Mouse (Mus musculus): ENCODE data around the gene Spata20. TPM values are rescaled to one million over a fixed set of nuclear protein-coding genes. Genes with fewer than 3 reads are reported as not detected.

Spata20 gene
- polyA plus RNA-seq, 1 experiment from 2014 or later: 0.45 TPM

GRCm38 (mm10) chr11:94449239-94449638 is 36.7 kb downstream of the Spata20 start:
- 47% methylated on average over 8 of the region's 8 CpGs for WGBS
- Histone ChIP-seq H3K4me2 (no peak overlapping the region), H3K27ac (no peak overlapping the region), H3K36me3 (no peaks in the 10 kb centered on the region), H3K4me3 (replicated peaks) (no peak overlapping the region), H3K4me1 (0 out of 2 replicates have a peak, but pooled peaks cover 12% of the 10 kb centered on the region), H3K9me3 (no peaks in the 10 kb centered on the region), H3K9ac (no peak overlapping the region), H3K27me3 (replicated peaks) (no peaks in the 10 kb centered on the region)
- ATAC-seq (ENCODE audit: insufficient read depth, low FRiP score, low read depth): no peak

GRCm38 (mm10) chr11:94447017-94447416 is 39.0 kb downstream of the Spata20 start:
- whole genome bisulfite sequencing: 52% methylated on average over 3 of the region's 3 CpGs
- Histone ChIP-seq H3K9ac (no peak overlapping the region), H3K4me1 (0 out of 2 replicates have a peak, but pooled peaks cover 12% of the 10 kb centered on the region), H3K27me3 (replicated peaks) (no peaks in the 10 kb centered on the region), H3K4me3 (replicated peaks) (no peak overlapping the region), H3K36me3 (no peaks in the 10 kb centered on the region), H3K4me2 (no peak overlapping the region), H3K9me3 (no peaks in the 10 kb centered on the region), H3K27ac (no peak overlapping the region)
- no peak for ATAC-seq (ENCODE audit: insufficient read depth, low FRiP score, low read depth)

- Histone ChIP-seq H3K9me3 (no peaks in the 10 kb centered on the region), H3K9ac (no peak overlapping the region), H3K4me1 (0 out of 2 replicates have a peak, but pooled peaks cover under 1% of the 10 kb centered on the region), H3K4me3 (replicated peaks) (no peak overlapping the region), H3K36me3 (no peaks in the 10 kb centered on the region), H3K4me2 (no peak overlapping the region), H3K27ac (no peak overlapping the region), H3K27me3 (replicated peaks) (no peaks in the 10 kb centered on the region)
- ATAC-seq (ENCODE audit: insufficient read depth, low FRiP score, low read depth): no peak
- WGBS: 34% methylated on average over 4 of the region's 4 CpGs
Measured at GRCm38 (mm10) chr11:94445300-94445699, 40.7 kb downstream of the Spata20 start.

- no peak for ATAC-seq (ENCODE audit: insufficient read depth, low FRiP score, low read depth)
- WGBS: 62% methylated on average over 5 of the region's 5 CpGs
- no peaks in the 10 kb centered on the region for H3K36me3 ChIP-seq
Measured at GRCm38 (mm10) chr11:94444829-94445228, 41.1 kb downstream of the Spata20 start.

GRCm38 (mm10) chr11:94441752-94442151 is 44.2 kb downstream of the Spata20 start:
- H3K9me3 ChIP-seq: no peaks in the 10 kb centered on the region
- H3K4me3 ChIP-seq (replicated peaks): no peak overlapping the region
- no peaks in the 10 kb centered on the region for H3K36me3 ChIP-seq
- H3K27ac ChIP-seq: no peak overlapping the region
- H3K9ac ChIP-seq: no peak overlapping the region
- ATAC-seq (ENCODE audit: insufficient read depth, low FRiP score, low read depth): no peak
- H3K4me2 ChIP-seq: no peak overlapping the region
- WGBS: 74% methylated on average over 9 of the region's 9 CpGs
- H3K27me3 ChIP-seq (replicated peaks): no peaks in the 10 kb centered on the region
- no peaks in the 10 kb centered on the region for H3K4me1 ChIP-seq

More at GRCm38 (mm10) chr11:94444829-94445228, 41.1 kb downstream of the Spata20 start:
- no peak overlapping the region for H3K4me3 ChIP-seq (replicated peaks)
- H3K27ac ChIP-seq: no peak overlapping the region
- H3K27me3 ChIP-seq (replicated peaks): no peaks in the 10 kb centered on the region
- no peaks in the 10 kb centered on the region for H3K4me1 ChIP-seq
- H3K4me2 ChIP-seq: no peak overlapping the region
- no peaks in the 10 kb centered on the region for H3K9me3 ChIP-seq
- H3K9ac ChIP-seq: no peak overlapping the region

- Histone ChIP-seq H3K9ac (no peak overlapping the region), H3K36me3 (no peaks in the 10 kb centered on the region), H3K4me1 (no peaks in the 10 kb centered on the region), H3K27ac (no peak overlapping the region), H3K4me3 (replicated peaks) (no peak overlapping the region), H3K4me2 (no peak overlapping the region), H3K27me3 (replicated peaks) (no peaks in the 10 kb centered on the region), H3K9me3 (no peaks in the 10 kb centered on the region)
- ATAC-seq (ENCODE audit: insufficient read depth, low FRiP score, low read depth): no peak
- 49% methylated on average over 7 of the region's 7 CpGs for WGBS
Measured at GRCm38 (mm10) chr11:94441122-94441521, 44.9 kb downstream of the Spata20 start.

GRCm38 (mm10) chr11:94440421-94440820 is 45.6 kb downstream of the Spata20 start:
- H3K9me3 ChIP-seq: no peaks in the 10 kb centered on the region
- no peak overlapping the region for H3K9ac ChIP-seq
- no peak overlapping the region for H3K4me3 ChIP-seq (replicated peaks)
- no peak for ATAC-seq (ENCODE audit: insufficient read depth, low FRiP score, low read depth)
- 83% methylated on average over 6 of the region's 6 CpGs for WGBS
- H3K36me3 ChIP-seq: no peaks in the 10 kb centered on the region
- no peaks in the 10 kb centered on the region for H3K4me1 ChIP-seq
- H3K4me2 ChIP-seq: no peak overlapping the region
- no peaks in the 10 kb centered on the region for H3K27me3 ChIP-seq (replicated peaks)
- H3K27ac ChIP-seq: no peak overlapping the region

GRCm38 (mm10) chr11:94429011-94429651 is 56.8 kb downstream of the Spata20 start:
- Histone ChIP-seq H3K36me3 (no peaks in the 10 kb centered on the region), H3K4me3 (replicated peaks) (no peak overlapping the region), H3K9me3 (no peaks in the 10 kb centered on the region), H3K4me1 (peaks cover 34% of the 10 kb centered on the region), H3K27ac (peak overlapping the region; percentile 85), H3K4me2 (no peak overlapping the region), H3K27me3 (replicated peaks) (0 out of 2 replicates have a peak, but pooled peaks cover 4% of the 10 kb centered on the region), H3K9ac (no peak overlapping the region)
- WGBS: 31% methylated on average over 9 of the region's 9 CpGs
- ATAC-seq (ENCODE audit: insufficient read depth, low FRiP score, low read depth): no peak

Other genes starting within 250 kb of the Spata20 start
- gene Wfikkn2, start 240.2 kb downstream of the Spata20 start, polyA plus RNA-seq (2015; fragmentation: Nextera tagmentation; extraction: Ambion mirVana): 2.7 and 2.9 TPM in 2 replicates
- 6.4 and 10.9 TPM in 2 replicates for gene Gm21885, start 204.3 kb downstream of the Spata20 start, polyA plus RNA-seq (2015; fragmentation: Nextera tagmentation; extraction: Ambion mirVana)
- 116 TPM in 2 replicates for gene Luc7l3, start 164.2 kb downstream of the Spata20 start, polyA plus RNA-seq (2015; fragmentation: Nextera tagmentation; extraction: Ambion mirVana)
- 24.2 and 27.3 TPM in 2 replicates for gene Ankrd40, start 158.2 kb downstream of the Spata20 start, polyA plus RNA-seq (2015; fragmentation: Nextera tagmentation; extraction: Ambion mirVana)
- 6.6 and 7.7 TPM in 2 replicates for gene Abcc3, start 93.2 kb downstream of the Spata20 start, polyA plus RNA-seq (2015; fragmentation: Nextera tagmentation; extraction: Ambion mirVana)
- 7.8 and 8.3 TPM in 2 replicates for gene Cacna1g, start 12.0 kb downstream of the Spata20 start, polyA plus RNA-seq (2015; fragmentation: Nextera tagmentation; extraction: Ambion mirVana)
- gene Epn3, start 13.8 kb upstream of the Spata20 start, polyA plus RNA-seq (2015; fragmentation: Nextera tagmentation; extraction: Ambion mirVana): 12.0 and 12.4 TPM in 2 replicates
- 1.9 and 2.7 TPM in 2 replicates for gene Mycbpap, start 35.6 kb upstream of the Spata20 start, polyA plus RNA-seq (2015; fragmentation: Nextera tagmentation; extraction: Ambion mirVana)
- 3.5 and 4.0 TPM in 2 replicates for gene Rsad1, start 63.1 kb upstream of the Spata20 start, polyA plus RNA-seq (2015; fragmentation: Nextera tagmentation; extraction: Ambion mirVana)
- 7.3 and 7.7 TPM in 2 replicates for gene Chad, start 78.9 kb upstream of the Spata20 start, polyA plus RNA-seq (2015; fragmentation: Nextera tagmentation; extraction: Ambion mirVana)
- gene Acsf2, start 115.7 kb upstream of the Spata20 start, polyA plus RNA-seq (2015; fragmentation: Nextera tagmentation; extraction: Ambion mirVana): 4.4 and 6.4 TPM in 2 replicates
- gene Lrrc59, start 143.6 kb upstream of the Spata20 start, polyA plus RNA-seq (2015; fragmentation: Nextera tagmentation; extraction: Ambion mirVana): 223 and 264 TPM in 2 replicates
- 136 and 150 TPM in 2 replicates for gene Mrpl27, start 167.6 kb upstream of the Spata20 start, polyA plus RNA-seq (2015; fragmentation: Nextera tagmentation; extraction: Ambion mirVana)
- gene Eme1, start 167.8 kb upstream of the Spata20 start, polyA plus RNA-seq (2015; fragmentation: Nextera tagmentation; extraction: Ambion mirVana): 16.6 and 17.6 TPM in 2 replicates
- 19.3 and 20.3 TPM in 2 replicates for gene Xylt2, start 191.3 kb upstream of the Spata20 start, polyA plus RNA-seq (2015; fragmentation: Nextera tagmentation; extraction: Ambion mirVana)
- 0.74 and 1.2 TPM in 2 replicates for gene Gm11541, start 218.3 kb upstream of the Spata20 start, polyA plus RNA-seq (2015; fragmentation: Nextera tagmentation; extraction: Ambion mirVana)

All from stomach, embryonic 15.5 days (tissue).